Mouse (Mus musculus): ENCODE results near the gene Zbtb16. TPM values are rescaled to one million over a fixed set of nuclear protein-coding genes. Genes with fewer than 3 reads are reported as not detected.

The Zbtb16 gene
- polyA plus RNA-seq, 1 experiment: not detected

GRCm38 (mm10) chr9:48604939-48605598, 231.0 kb downstream of the Zbtb16 start, which contains the start of gene Nnmt:
TSS of gene Nnmt (minus strand) at chr9:48605153.
- WGBS: 69% methylated on average over 8 of the region's 8 CpGs
- no peak within 1 kb of the TSS for H3K27ac ChIP-seq (ENCODE audit: insufficient read depth, low read depth, low read length)
- H3K4me1 ChIP-seq (ENCODE audit: control insufficient read depth, insufficient read depth, low read length): no peaks in the 10 kb centered on the region
- H3K4me3 ChIP-seq (ENCODE audit: insufficient read depth, low read depth, low read length): no peak within 1 kb of the TSS
- no peak for TF ChIP-seq CTCF (IDR thresholded peaks at IDR 0.05; ENCODE audit: insufficient read depth, low read depth, low read length)
- TF ChIP-seq POLR2A (IDR thresholded peaks at IDR 0.05; ENCODE audit: insufficient read depth, low read depth, low read length): no peak

Other genes starting within 250 kb of the Zbtb16 start
- gene Nnmt, start 231.1 kb downstream of the Zbtb16 start, polyA plus RNA-seq (2012; ENCODE audit: insufficient read depth, insufficient read length, low replicate concordance, missing spikeins): not detected in 2 replicates
- gene Htr3a, start 74.9 kb upstream of the Zbtb16 start, polyA plus RNA-seq (2012; ENCODE audit: insufficient read depth, insufficient read length, low replicate concordance, missing spikeins): not detected in 2 replicates
- gene Htr3b, start 128.8 kb upstream of the Zbtb16 start, polyA plus RNA-seq (2012; ENCODE audit: insufficient read depth, insufficient read length, low replicate concordance, missing spikeins): not detected in 2 replicates
- gene Usp28, start 149.2 kb upstream of the Zbtb16 start, polyA plus RNA-seq (2012; ENCODE audit: insufficient read depth, insufficient read length, low replicate concordance, missing spikeins): not detected in 2 replicates
- gene Zw10, start 219.4 kb upstream of the Zbtb16 start, polyA plus RNA-seq (2012; ENCODE audit: insufficient read depth, insufficient read length, low replicate concordance, missing spikeins): not detected in 2 replicates
- gene Tmprss5, start 245.0 kb upstream of the Zbtb16 start, polyA plus RNA-seq (2012; ENCODE audit: insufficient read depth, insufficient read length, low replicate concordance, missing spikeins): not detected in 2 replicates

All from olfactory bulb, adult 2 months (tissue).